Mouse (Mus musculus) liver, embryonic 15.5 days (tissue): ENCODE measurements around the gene Colq. TPM values are rescaled to one million over a fixed set of nuclear protein-coding genes. Genes with fewer than 3 reads are reported as not detected.

Experiments used
- ATAC-seq: fragments of 200-750 bp; cut with Nextera tagmentation; 2 replicates; pipeline ENCODE4 v1.8.0; 2017; ENCODE audit warnings: moderate number of reproducible peaks, mild to moderate bottlenecking, moderate library complexity; ENCODE audit not compliant: insufficient read depth
- H3K27ac ChIP-seq: fragments of 300-500 bp; sonication (generic); replicated peaks from 2 replicates; pipeline ENCODE4 v1.5.1; 2015; ENCODE audit warnings: mild to moderate bottlenecking, inconsistent platforms
- H3K27me3 ChIP-seq: fragments of 300-500 bp; sonication (generic); 2 replicates; pipeline ENCODE4 v1.6.1; 2015; ENCODE audit warnings: mild to moderate bottlenecking, inconsistent platforms
- H3K36me3 ChIP-seq: fragments of 300-500 bp; sonication (generic); replicated peaks from 2 replicates; pipeline ENCODE4 v1.6.1; 2015; ENCODE audit warnings: moderate library complexity, mild to moderate bottlenecking, inconsistent platforms
- H3K4me1 ChIP-seq: fragments of 300-500 bp; sonication (generic); replicated peaks from 2 replicates; pipeline ENCODE4 v1.6.1; 2015; ENCODE audit warnings: inconsistent platforms
- H3K4me2 ChIP-seq: fragments of 300-500 bp; sonication (generic); 2 replicates; pipeline ENCODE4 v1.6.1; 2015; ENCODE audit warnings: moderate library complexity, mild to moderate bottlenecking, inconsistent platforms
- H3K4me3 ChIP-seq: fragments of 300-500 bp; sonication (generic); replicated peaks from 2 replicates; pipeline ENCODE4 v1.5.1; 2015; ENCODE audit warnings: mild to moderate bottlenecking, inconsistent platforms
- H3K9ac ChIP-seq: fragments of 300-500 bp; sonication (generic); 2 replicates; pipeline ENCODE4 v1.6.1; 2015; ENCODE audit warnings: moderate library complexity, mild to moderate bottlenecking, inconsistent platforms
- H3K9me3 ChIP-seq: fragments of 300-500 bp; sonication (generic); replicated peaks from 2 replicates; pipeline ENCODE4 v1.6.1; 2016; ENCODE audit warnings: inconsistent platforms
- WGBS: fragments of 180-500 bp; shearing (Covaris S2); methylation state at CpG from one replicate; pipeline ENCODE4 v1.1.7; 2015; ENCODE audit warnings: mixed read lengths; ENCODE audit not compliant: insufficient replicate concordance; 5-methylcytosine and 5-hydroxymethylcytosine counted together
- polyA plus RNA-seq: library from polyadenylated mRNA; unstranded; fragments of >200 nt; fragmentation: Nextera tagmentation; extraction: Ambion mirVana; gene quantifications from 2 replicates; pipeline ENCODE4 v1.2.1, GENCODE M21; 2015

Colq gene
- 0.28 and 0.50 TPM in 2 replicates for polyA plus RNA-seq

GRCm38 (mm10) chr14:31591243-31591642 is at the start of gene Colq:
Gene Colq, minus strand, starts transcription at chr14:31591343.
- 59% methylated on average over 3 of the region's 3 CpGs for WGBS
- no peak for ATAC-seq

GRCm38 (mm10) chr14:31640346-31640889 is 49.3 kb upstream of the Colq start, which contains the start of gene Gm49387:
Gene Gm49387, minus strand, starts transcription at chr14:31640878.
- H3K27ac ChIP-seq, result peak within 1 kb of the TSS; percentile 92
- ATAC-seq, result peak; percentile 8; the same call in 1 of the 2 replicates
- no peaks in the 10 kb centered on the region for H3K9me3 ChIP-seq
- peak within 1 kb of the TSS; percentile 81 for H3K9ac ChIP-seq
- H3K4me1 ChIP-seq, result peaks cover 23% of the 10 kb centered on the region
- H3K4me2 ChIP-seq, result peak within 1 kb of the TSS; percentile 93
- no peaks in the 10 kb centered on the region for H3K27me3 ChIP-seq
- peak within 1 kb of the TSS; percentile 79 for H3K4me3 ChIP-seq
- WGBS, result 3% methylated on average over 26 of the region's 26 CpGs
- H3K36me3 ChIP-seq, result no peaks in the 10 kb centered on the region

More at GRCm38 (mm10) chr14:31591243-31591642, at the start of gene Colq:
- H3K9ac ChIP-seq, result no peak within 1 kb of the TSS
- no peak within 1 kb of the TSS for H3K27ac ChIP-seq
- H3K27me3 ChIP-seq, result no peaks in the 10 kb centered on the region
- H3K4me2 ChIP-seq, result no peak within 1 kb of the TSS
- no peaks in the 10 kb centered on the region for H3K9me3 ChIP-seq
- H3K4me1 ChIP-seq, result peaks cover 3% of the 10 kb centered on the region; the same call in 1 of the 2 replicates
- H3K4me3 ChIP-seq, result no peak within 1 kb of the TSS
- H3K36me3 ChIP-seq, result no peaks in the 10 kb centered on the region

GRCm38 (mm10) chr14:31630677-31631076 is 39.5 kb upstream of the Colq start:
- 72% methylated on average over 7 of the region's 7 CpGs for WGBS
- Histone ChIP-seq H3K4me2 (no peak overlapping the region), H3K9me3 (no peaks in the 10 kb centered on the region), H3K4me1 (no peaks in the 10 kb centered on the region), H3K4me3 (no peak overlapping the region), H3K9ac (no peak overlapping the region), H3K27ac (no peak overlapping the region), H3K27me3 (no peaks in the 10 kb centered on the region), H3K36me3 (0 out of 2 replicates have a peak, but pooled peaks cover 5% of the 10 kb centered on the region)
- ATAC-seq, result no peak

GRCm38 (mm10) chr14:31622748-31623147 is 31.6 kb upstream of the Colq start:
- Histone ChIP-seq H3K9ac (no peak overlapping the region), H3K4me3 (no peak overlapping the region), H3K9me3 (no peaks in the 10 kb centered on the region), H3K27me3 (no peaks in the 10 kb centered on the region), H3K4me2 (no peak overlapping the region), H3K27ac (no peak overlapping the region), H3K4me1 (no peaks in the 10 kb centered on the region), H3K36me3 (peaks cover 7% of the 10 kb centered on the region)
- no peak for ATAC-seq
- 75% methylated on average over 12 of the region's 12 CpGs for WGBS

- Histone ChIP-seq H3K4me1 (no peaks in the 10 kb centered on the region), H3K4me2 (no peak overlapping the region), H3K9me3 (no peaks in the 10 kb centered on the region), H3K27me3 (no peaks in the 10 kb centered on the region), H3K36me3 (peaks cover 11% of the 10 kb centered on the region), H3K4me3 (no peak overlapping the region), H3K9ac (no peak overlapping the region), H3K27ac (no peak overlapping the region)
- no peak for ATAC-seq
- 74% methylated on average over 9 of the region's 9 CpGs for WGBS
These were observed 29.6 kb upstream of the Colq start for GRCm38 (mm10) chr14:31620591-31621223.

- Histone ChIP-seq H3K9ac (no peak overlapping the region), H3K27me3 (no peaks in the 10 kb centered on the region), H3K27ac (no peak overlapping the region), H3K4me1 (no peaks in the 10 kb centered on the region), H3K4me3 (no peak overlapping the region), H3K9me3 (no peaks in the 10 kb centered on the region), H3K4me2 (no peak overlapping the region), H3K36me3 (peaks cover 17% of the 10 kb centered on the region)
- 45% methylated on average over 3 of the region's 3 CpGs for WGBS
- no peak for ATAC-seq
These were observed 26.9 kb upstream of the Colq start for GRCm38 (mm10) chr14:31617997-31618396.

- no peak overlapping the region for H3K27ac ChIP-seq
- no peak overlapping the region for H3K4me2 ChIP-seq
- H3K27me3 ChIP-seq, result no peaks in the 10 kb centered on the region
- no peaks in the 10 kb centered on the region for H3K4me1 ChIP-seq
- no peak overlapping the region for H3K4me3 ChIP-seq
- H3K9ac ChIP-seq, result no peak overlapping the region
- no peaks in the 10 kb centered on the region for H3K9me3 ChIP-seq
- no peak for ATAC-seq
- 82% methylated on average over 9 of the region's 9 CpGs for WGBS
- H3K36me3 ChIP-seq, result peaks cover 25% of the 10 kb centered on the region
These were observed 26.1 kb upstream of the Colq start for GRCm38 (mm10) chr14:31617204-31617603.

GRCm38 (mm10) chr14:31613671-31614070 is 22.5 kb upstream of the Colq start:
- H3K4me1 ChIP-seq, result no peaks in the 10 kb centered on the region
- 58% methylated on average over 5 of the region's 5 CpGs for WGBS
- no peaks in the 10 kb centered on the region for H3K9me3 ChIP-seq
- no peaks in the 10 kb centered on the region for H3K27me3 ChIP-seq
- H3K4me3 ChIP-seq, result no peak overlapping the region
- H3K27ac ChIP-seq, result no peak overlapping the region
- no peak overlapping the region for H3K9ac ChIP-seq
- no peak overlapping the region for H3K4me2 ChIP-seq
- ATAC-seq, result no peak
- H3K36me3 ChIP-seq, result peaks cover 18% of the 10 kb centered on the region

GRCm38 (mm10) chr14:31611986-31612385 is 20.8 kb upstream of the Colq start:
- Histone ChIP-seq H3K27me3 (no peaks in the 10 kb centered on the region), H3K4me1 (no peaks in the 10 kb centered on the region), H3K36me3 (peaks cover 18% of the 10 kb centered on the region), H3K4me2 (no peak overlapping the region), H3K4me3 (no peak overlapping the region), H3K27ac (no peak overlapping the region), H3K9me3 (no peaks in the 10 kb centered on the region), H3K9ac (no peak overlapping the region)
- 52% methylated on average over 4 of the region's 4 CpGs for whole genome bisulfite sequencing
- no peak for ATAC-seq

GRCm38 (mm10) chr14:31605514-31605913 is 14.4 kb upstream of the Colq start:
- Histone ChIP-seq H3K9ac (no peak overlapping the region), H3K4me3 (no peak overlapping the region), H3K36me3 (no peaks in the 10 kb centered on the region), H3K4me2 (no peak overlapping the region), H3K27ac (no peak overlapping the region), H3K9me3 (no peaks in the 10 kb centered on the region), H3K4me1 (peaks cover 26% of the 10 kb centered on the region), H3K27me3 (no peaks in the 10 kb centered on the region)
- no peak for ATAC-seq
- 55% methylated on average over 6 of the region's 6 CpGs for WGBS

- Histone ChIP-seq H3K27me3 (no peaks in the 10 kb centered on the region), H3K9me3 (no peaks in the 10 kb centered on the region), H3K4me3 (no peak overlapping the region), H3K27ac (no peak overlapping the region), H3K4me2 (no peak overlapping the region), H3K9ac (no peak overlapping the region), H3K4me1 (peaks cover 26% of the 10 kb centered on the region), H3K36me3 (no peaks in the 10 kb centered on the region)
- 64% methylated on average over 5 of the region's 5 CpGs for WGBS
- no peak for ATAC-seq
These were observed 13.8 kb upstream of the Colq start for GRCm38 (mm10) chr14:31604916-31605315.
